Mouse (Mus musculus) limb, embryonic 15.5 days (tissue): ENCODE data around the gene Qpctl. TPM values are rescaled to one million over a fixed set of nuclear protein-coding genes. Genes with fewer than 3 reads are reported as not detected.

ENCODE experiments used
- ATAC-seq: fragments of 200-750 bp; cut with Nextera tagmentation; 2 replicates; pipeline ENCODE4 v1.8.0; 2017; ENCODE audit warnings: low read depth, moderate TSS enrichment; ENCODE audit not compliant: insufficient number of reproducible peaks, low FRiP score, low TSS enrichment
- H3K27ac ChIP-seq: fragments of 300-500 bp; sonication (generic); 2 replicates; pipeline ENCODE4 v1.5.1; 2015; ENCODE audit warnings: moderate library complexity, mild to moderate bottlenecking, inconsistent platforms
- H3K27me3 ChIP-seq: fragments of 300-500 bp; sonication (generic); 2 replicates; pipeline ENCODE4 v1.6.1; 2015; ENCODE audit warnings: inconsistent platforms
- H3K36me3 ChIP-seq: fragments of 300-500 bp; sonication (generic); 2 replicates; pipeline ENCODE4 v1.6.1; 2015; ENCODE audit warnings: inconsistent platforms
- H3K4me1 ChIP-seq: fragments of 300-500 bp; sonication (generic); 2 replicates; pipeline ENCODE4 v1.6.1; 2015; ENCODE audit warnings: inconsistent platforms
- H3K4me2 ChIP-seq: fragments of 300-500 bp; sonication (generic); 2 replicates; pipeline ENCODE4 v1.6.1; 2015; ENCODE audit warnings: mild to moderate bottlenecking, inconsistent platforms
- H3K4me3 ChIP-seq: fragments of 300-500 bp; sonication (generic); 2 replicates; pipeline ENCODE4 v1.5.1; 2015; ENCODE audit warnings: mild to moderate bottlenecking, inconsistent platforms
- H3K9ac ChIP-seq: fragments of 300-500 bp; sonication (generic); 2 replicates; pipeline ENCODE4 v1.6.1; 2015; ENCODE audit warnings: inconsistent platforms
- H3K9me3 ChIP-seq: fragments of 300-500 bp; sonication (generic); 2 replicates; pipeline ENCODE4 v1.6.1; 2016; ENCODE audit warnings: inconsistent platforms
- WGBS: fragments of 180-500 bp; shearing (Covaris S2); methylation state at CpG from one replicate; pipeline ENCODE4 v1.1.7; 2015; 5-methylcytosine and 5-hydroxymethylcytosine counted together
- polyA plus RNA-seq: library from polyadenylated mRNA; unstranded; fragments of >200 nt; fragmentation: Nextera tagmentation; extraction: Ambion mirVana; gene quantifications from 2 replicates; pipeline ENCODE4 v1.2.1, GENCODE M21; 2015

Qpctl gene
- polyA plus RNA-seq, 1 experiment from 2014 or later, result 13.8 TPM

DNA sequence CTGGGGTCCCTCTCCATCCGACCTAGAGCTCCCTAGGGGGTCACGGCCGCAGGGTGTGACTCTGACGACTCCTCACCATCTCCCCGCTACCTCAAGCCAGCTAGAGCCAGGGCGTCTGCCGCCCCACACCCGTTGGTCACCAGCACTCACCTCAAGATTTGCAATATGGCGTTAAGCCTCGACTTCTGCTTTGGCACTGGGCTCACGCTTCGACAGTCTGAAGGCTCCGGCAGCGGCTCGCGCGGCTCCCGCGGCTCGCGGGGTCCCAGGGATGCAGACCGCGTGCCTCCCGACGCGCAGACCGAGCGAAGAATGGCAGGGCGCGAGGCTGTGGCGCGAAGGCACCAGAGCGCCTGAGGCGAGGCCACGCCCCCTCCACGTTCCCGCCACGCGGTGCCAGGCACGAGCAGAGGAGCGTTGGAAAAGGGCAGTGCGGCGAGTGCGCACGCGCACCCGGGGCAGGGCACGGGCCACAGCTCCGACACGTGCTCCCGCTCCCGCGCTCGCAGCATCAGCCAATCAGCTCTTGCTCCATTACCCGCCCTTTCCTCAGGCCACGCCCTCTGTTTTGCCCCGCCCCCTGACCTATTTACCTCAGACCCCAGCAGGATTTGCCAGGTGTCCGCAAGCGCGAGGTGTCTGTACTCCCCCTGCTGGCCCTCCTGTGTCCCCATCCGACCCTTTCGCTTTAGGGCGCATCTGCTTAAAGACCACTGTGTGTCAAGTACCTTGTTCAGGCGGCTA is 30.9 kb downstream of the Qpctl start, which contains the start of gene Gm4969:
Gene Gm4969, minus strand, starts transcription at position 341 of the 744 bp plus-strand sequence.
- Histone ChIP-seq H3K4me2 (peak within 1 kb of the TSS; percentile 67), H3K27me3 (no peaks in the 10 kb centered on the region), H3K4me1 (peaks cover 26% of the 10 kb centered on the region), H3K4me3 (peak within 1 kb of the TSS; percentile 32), H3K36me3 (no peaks in the 10 kb centered on the region), H3K9me3 (no peaks in the 10 kb centered on the region), H3K27ac (no peak within 1 kb of the TSS), H3K9ac (no peak within 1 kb of the TSS)
- WGBS, result 20% methylated on average over 64 of the region's 64 CpGs
- 0 out of 2 replicates have a peak, but pooled peaks have one; percentile 27 for ATAC-seq

DNA sequence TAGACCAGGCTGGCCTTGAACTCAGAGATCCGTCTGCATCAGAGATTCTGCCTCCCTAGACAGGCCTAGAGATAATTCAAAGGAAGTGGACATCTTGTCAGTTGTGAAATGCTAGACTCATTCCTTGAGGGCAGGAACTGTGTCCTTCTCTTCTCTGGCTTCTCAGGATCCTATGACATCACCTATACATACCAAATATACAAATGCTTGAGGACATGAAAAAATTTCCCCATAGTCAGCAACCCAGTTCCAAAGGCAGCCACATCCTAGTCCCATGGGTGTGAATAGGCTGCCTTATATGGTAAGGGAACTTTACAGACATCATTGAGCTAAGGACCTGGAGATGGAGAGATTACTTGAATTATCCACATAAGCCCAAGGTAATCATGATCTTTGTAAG is 39.5 kb downstream of the Qpctl start:
- Histone ChIP-seq H3K27ac (no peak overlapping the region), H3K9me3 (no peaks in the 10 kb centered on the region), H3K36me3 (no peaks in the 10 kb centered on the region), H3K4me1 (no peaks in the 10 kb centered on the region), H3K4me3 (no peak overlapping the region), H3K9ac (no peak overlapping the region), H3K27me3 (no peaks in the 10 kb centered on the region), H3K4me2 (no peak overlapping the region)
- 85% methylated on average over 1 of the region's 1 CpGs for WGBS
- ATAC-seq, result no peak

DNA sequence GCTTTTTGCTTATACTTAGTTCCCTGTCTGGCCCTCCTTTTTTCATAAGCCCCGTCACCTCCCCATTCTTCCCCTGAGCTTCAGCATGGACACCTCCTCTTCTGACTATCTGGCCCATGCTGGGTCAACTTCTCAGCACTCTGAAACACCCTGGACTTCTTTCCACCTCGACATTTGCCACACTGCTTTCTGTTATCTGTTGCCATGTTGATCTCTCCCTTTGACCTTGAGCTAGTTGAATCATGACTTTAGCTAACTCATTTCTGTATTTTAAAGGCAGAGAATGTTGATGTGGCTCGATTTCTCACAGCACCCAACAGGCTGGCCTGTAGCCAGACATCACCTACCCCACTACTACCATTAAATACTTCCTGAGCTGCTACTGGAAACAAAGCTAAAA is 41.7 kb downstream of the Qpctl start:
- H3K27me3 ChIP-seq, result no peaks in the 10 kb centered on the region
- WGBS, result 62% methylated on average over 3 of the region's 3 CpGs
- no peak overlapping the region for H3K4me2 ChIP-seq
- ATAC-seq, result no peak
- H3K27ac ChIP-seq, result no peak overlapping the region
- no peaks in the 10 kb centered on the region for H3K4me1 ChIP-seq
- no peak overlapping the region for H3K4me3 ChIP-seq
- H3K9ac ChIP-seq, result no peak overlapping the region
- H3K9me3 ChIP-seq, result no peaks in the 10 kb centered on the region
- H3K36me3 ChIP-seq, result 0 out of 2 replicates have a peak, but pooled peaks cover 5% of the 10 kb centered on the region

DNA sequence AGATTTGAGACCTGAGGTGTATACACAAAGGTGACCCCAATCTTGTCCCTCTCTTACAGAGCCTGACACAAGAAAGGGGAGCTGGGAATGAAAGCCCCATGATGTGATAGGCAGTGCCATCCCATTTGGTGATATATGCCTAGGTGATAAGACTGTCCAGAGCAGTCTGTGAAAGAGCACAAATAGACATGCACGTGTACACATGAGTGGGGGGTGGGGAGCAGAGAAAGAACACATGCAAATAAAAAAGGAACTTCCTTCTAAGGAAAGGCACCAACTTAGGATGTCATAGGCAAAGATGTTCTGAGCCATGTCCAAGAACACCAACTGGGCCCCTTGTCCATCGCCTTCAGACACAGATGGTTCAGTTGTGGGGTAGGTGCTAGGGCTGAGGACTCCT is 44.6 kb downstream of the Qpctl start:
- 80% methylated on average over 2 of the region's 2 CpGs for WGBS
- no peaks in the 10 kb centered on the region for H3K9me3 ChIP-seq
- no peak overlapping the region for H3K9ac ChIP-seq
- no peak for ATAC-seq
- no peak overlapping the region for H3K27ac ChIP-seq
- H3K4me2 ChIP-seq, result no peak overlapping the region
- H3K4me1 ChIP-seq, result no peaks in the 10 kb centered on the region
- 0 out of 2 replicates have a peak, but pooled peaks cover 8% of the 10 kb centered on the region for H3K36me3 ChIP-seq
- H3K27me3 ChIP-seq, result no peaks in the 10 kb centered on the region
- no peak overlapping the region for H3K4me3 ChIP-seq

DNA sequence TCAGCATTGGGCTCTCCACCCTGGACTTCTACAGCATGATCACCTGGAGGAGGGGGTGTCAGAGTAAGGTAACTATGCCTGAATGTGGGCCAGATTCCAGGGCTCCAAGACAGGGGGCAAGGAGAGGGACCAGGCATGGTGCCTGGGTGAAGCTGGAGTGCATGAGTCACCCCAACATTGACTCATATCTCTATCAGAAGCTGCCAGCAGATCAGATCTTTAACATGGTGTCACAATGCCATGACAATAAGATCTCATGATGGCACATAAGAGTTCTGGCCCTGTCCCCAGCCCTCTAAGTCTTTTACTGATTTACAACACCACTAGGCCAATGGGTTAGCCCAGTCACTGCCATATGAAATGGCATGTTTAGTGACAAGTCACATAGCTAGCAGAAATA is 45.4 kb downstream of the Qpctl start:
- Histone ChIP-seq H3K9ac (no peak overlapping the region), H3K4me3 (no peak overlapping the region), H3K27me3 (no peaks in the 10 kb centered on the region), H3K27ac (no peak overlapping the region), H3K9me3 (no peaks in the 10 kb centered on the region), H3K36me3 (0 out of 2 replicates have a peak, but pooled peaks cover 8% of the 10 kb centered on the region), H3K4me1 (no peaks in the 10 kb centered on the region), H3K4me2 (no peak overlapping the region)
- ATAC-seq, result no peak

DNA sequence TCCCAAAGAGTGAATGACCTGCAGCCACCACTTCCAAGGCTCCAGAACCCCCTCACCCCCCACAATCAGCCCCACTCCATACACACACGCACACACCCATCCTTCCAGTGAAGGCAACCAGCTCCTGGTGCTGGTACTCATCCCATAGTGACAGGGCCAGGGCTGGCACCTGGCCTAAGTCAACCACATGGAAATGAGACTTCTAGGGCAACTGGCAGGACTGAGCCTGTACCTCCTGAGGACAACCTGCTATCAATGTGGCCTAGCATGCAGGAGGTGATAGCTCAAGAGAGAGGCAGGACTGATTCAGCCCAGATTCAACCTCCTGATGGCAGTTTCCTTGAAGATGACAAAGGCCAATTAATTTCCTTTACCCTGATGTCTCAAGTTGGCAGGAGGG is 48.8 kb downstream of the Qpctl start:
- no peak for ATAC-seq
- WGBS, result 84% methylated on average over 1 of the region's 1 CpGs
- Histone ChIP-seq H3K4me3 (no peak overlapping the region), H3K27me3 (no peaks in the 10 kb centered on the region), H3K4me1 (peaks cover 27% of the 10 kb centered on the region), H3K9me3 (no peaks in the 10 kb centered on the region), H3K4me2 (no peak overlapping the region), H3K9ac (no peak overlapping the region), H3K27ac (no peak overlapping the region), H3K36me3 (peaks cover 25% of the 10 kb centered on the region; the same call in 1 of the 2 replicates)

DNA sequence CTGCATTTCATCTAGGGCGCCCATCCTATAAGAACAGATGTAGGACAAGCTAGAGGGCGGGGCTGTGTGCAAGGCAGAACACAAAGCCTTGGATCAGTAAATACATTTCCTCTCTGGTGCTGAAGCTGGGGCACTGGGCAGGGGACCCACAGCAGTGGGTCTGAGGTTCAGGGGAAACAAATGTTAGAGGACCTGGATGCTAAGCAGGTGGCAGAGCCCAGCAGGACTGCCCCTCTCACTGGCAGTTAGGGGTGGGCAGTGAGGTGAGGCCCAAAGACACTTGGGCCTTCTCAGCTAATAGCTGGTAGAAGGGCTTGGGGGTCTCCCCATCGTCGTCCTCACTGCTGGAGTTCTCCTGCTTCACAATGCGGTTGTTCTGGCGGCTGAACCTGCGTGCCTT is 50.3 kb downstream of the Qpctl start:
- H3K4me2 ChIP-seq, result no peak overlapping the region
- H3K27ac ChIP-seq, result no peak overlapping the region
- no peak overlapping the region for H3K9ac ChIP-seq
- peaks cover 25% of the 10 kb centered on the region; the same call in 1 of the 2 replicates for H3K36me3 ChIP-seq
- ATAC-seq, result no peak
- H3K9me3 ChIP-seq, result no peaks in the 10 kb centered on the region
- no peaks in the 10 kb centered on the region for H3K27me3 ChIP-seq
- WGBS, result 72% methylated on average over 7 of the region's 7 CpGs
- H3K4me1 ChIP-seq, result peaks cover 31% of the 10 kb centered on the region
- no peak overlapping the region for H3K4me3 ChIP-seq

DNA sequence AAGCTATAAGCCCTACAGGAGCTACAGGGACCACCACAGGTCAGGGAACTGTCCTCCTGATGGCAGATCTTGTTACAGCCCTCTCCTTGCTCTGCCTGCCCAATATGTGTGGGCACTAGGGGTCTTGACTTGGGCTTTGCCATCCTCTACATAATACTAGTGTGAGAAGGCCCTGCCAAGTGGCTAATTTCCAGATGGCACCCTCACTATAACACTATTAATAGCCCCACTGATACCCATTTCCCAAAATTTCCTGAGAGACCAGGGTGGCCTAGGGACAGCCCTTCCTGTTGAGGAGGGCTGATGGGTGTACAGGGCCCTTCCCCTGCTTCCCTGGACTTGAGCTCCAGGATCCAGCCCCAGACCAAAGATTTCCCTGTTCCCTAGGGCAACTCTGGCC is 51.2 kb downstream of the Qpctl start:
- no peak overlapping the region for H3K4me3 ChIP-seq
- H3K27me3 ChIP-seq, result no peaks in the 10 kb centered on the region
- peaks cover 39% of the 10 kb centered on the region for H3K4me1 ChIP-seq
- H3K36me3 ChIP-seq, result peaks cover 21% of the 10 kb centered on the region; the same call in 1 of the 2 replicates
- no peak overlapping the region for H3K4me2 ChIP-seq
- no peak for ATAC-seq
- H3K9ac ChIP-seq, result no peak overlapping the region
- H3K27ac ChIP-seq, result no peak overlapping the region
- H3K9me3 ChIP-seq, result no peaks in the 10 kb centered on the region

DNA sequence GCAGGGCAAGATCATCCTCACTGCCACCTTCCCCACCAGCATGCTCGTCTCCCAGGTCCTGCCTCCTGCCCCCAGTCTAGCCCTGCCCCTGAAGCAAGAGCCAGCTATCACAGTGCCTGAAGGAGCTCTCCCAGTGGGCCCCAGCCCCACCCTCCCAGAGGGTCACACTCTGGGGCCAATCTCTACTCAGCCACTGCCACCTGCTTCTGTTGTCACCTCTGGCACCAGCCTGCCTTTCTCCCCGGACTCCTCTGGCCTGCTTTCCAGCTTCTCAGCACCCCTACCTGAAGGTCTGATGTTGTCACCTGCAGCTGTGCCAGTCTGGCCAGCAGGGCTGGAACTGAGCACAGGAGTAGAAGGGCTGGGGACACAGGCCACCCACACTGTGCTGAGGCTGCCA is 51.9 kb downstream of the Qpctl start:
- H3K9ac ChIP-seq, result no peak overlapping the region
- no peaks in the 10 kb centered on the region for H3K27me3 ChIP-seq
- no peaks in the 10 kb centered on the region for H3K9me3 ChIP-seq
- WGBS, result 60% methylated on average over 2 of the region's 2 CpGs
- no peak overlapping the region for H3K4me2 ChIP-seq
- peaks cover 20% of the 10 kb centered on the region; the same call in 1 of the 2 replicates for H3K36me3 ChIP-seq
- peaks cover 45% of the 10 kb centered on the region for H3K4me1 ChIP-seq
- peak overlapping the region; percentile 86; the same call in 1 of the 2 replicates for H3K4me3 ChIP-seq
- no peak overlapping the region; the same call in 1 of the 2 replicates for H3K27ac ChIP-seq
- ATAC-seq, result no peak

DNA sequence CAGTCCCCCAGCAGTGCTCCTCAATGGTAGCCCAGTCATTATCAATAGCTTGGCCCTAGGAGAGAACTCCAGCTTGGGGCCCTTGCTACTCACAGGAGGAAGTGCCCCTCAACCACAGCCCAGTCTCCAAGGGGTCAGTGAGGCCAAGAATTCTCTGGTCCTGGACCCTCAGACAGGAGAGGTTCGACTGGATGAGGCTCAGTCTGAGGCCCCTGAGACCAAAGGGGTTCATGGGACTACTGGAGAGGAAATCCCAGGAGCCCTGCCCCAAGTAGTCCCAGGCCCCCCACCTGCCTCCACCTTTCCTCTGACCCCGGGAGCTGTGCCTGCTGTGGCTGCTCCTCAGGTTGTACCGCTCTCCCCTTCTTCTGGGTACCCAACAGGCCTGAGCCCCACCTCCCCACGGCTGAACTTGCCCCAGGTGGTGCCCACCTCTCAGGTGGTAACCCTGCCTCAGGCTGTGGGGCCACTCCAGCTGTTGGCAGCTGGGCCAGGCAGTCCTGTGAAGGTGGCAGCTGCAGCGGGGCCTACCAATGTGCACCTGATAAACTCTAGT is 52.6 kb downstream of the Qpctl start:
- Histone ChIP-seq H3K36me3 (peaks cover 20% of the 10 kb centered on the region; the same call in 1 of the 2 replicates), H3K9ac (peak overlapping the region; percentile 78), H3K27ac (peak overlapping the region; percentile 99), H3K27me3 (no peaks in the 10 kb centered on the region), H3K4me1 (peaks cover 52% of the 10 kb centered on the region), H3K9me3 (no peaks in the 10 kb centered on the region), H3K4me3 (peak overlapping the region; percentile 86), H3K4me2 (peak overlapping the region; percentile 88)
- 45% methylated on average over 5 of the region's 5 CpGs for WGBS
- no peak for ATAC-seq

DNA sequence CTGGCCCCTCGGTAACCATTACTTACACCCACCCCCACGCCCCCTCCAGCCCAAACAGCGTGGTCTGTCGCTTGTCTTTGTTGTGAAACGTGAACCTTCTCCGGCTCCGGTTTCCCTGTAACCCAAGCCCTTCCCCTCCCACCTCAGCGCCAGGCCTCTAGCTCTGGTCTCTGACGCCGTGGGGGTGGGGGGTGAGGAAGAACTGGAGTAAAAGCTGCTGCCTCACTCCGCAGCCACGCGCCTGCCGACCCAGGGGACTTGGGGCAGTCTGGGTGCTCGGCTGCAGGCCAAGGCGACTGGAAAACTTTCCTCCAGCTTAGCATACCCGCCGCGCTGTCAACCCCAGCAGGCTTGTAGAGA is 53.4 kb downstream of the Qpctl start:
- no peaks in the 10 kb centered on the region for H3K9me3 ChIP-seq
- H3K27ac ChIP-seq, result peak overlapping the region; percentile 99
- H3K4me2 ChIP-seq, result peak overlapping the region; percentile 88
- H3K36me3 ChIP-seq, result peaks cover 25% of the 10 kb centered on the region
- H3K4me1 ChIP-seq, result peaks cover 54% of the 10 kb centered on the region
- peak; percentile 6; the same call in 1 of the 2 replicates for ATAC-seq
- WGBS, result 1% methylated on average over 19 of the region's 19 CpGs
- peak overlapping the region; percentile 86 for H3K4me3 ChIP-seq
- peaks cover 1% of the 10 kb centered on the region; the same call in 1 of the 2 replicates for H3K27me3 ChIP-seq
- peak overlapping the region; percentile 78 for H3K9ac ChIP-seq
